Mouse (Mus musculus) megakaryocyte progenitor cell, adult 5-6 weeks (primary cell): ENCODE measurements at regions not wholly inside any gene's neighbourhood (a gene's known extent, or its start where the extent isn't known, plus 50 kb on each side); places are given as distances from the start of the nearest gene placed in this dataset.

Experiments used
- ATAC-seq: replicated peaks from 2 replicates; pipeline ENCODE4 v1.8.0; 2016; ENCODE audit warnings: mild to moderate bottlenecking, moderate TSS enrichment, inconsistent platforms; ENCODE audit not compliant: poor library complexity

DNA sequence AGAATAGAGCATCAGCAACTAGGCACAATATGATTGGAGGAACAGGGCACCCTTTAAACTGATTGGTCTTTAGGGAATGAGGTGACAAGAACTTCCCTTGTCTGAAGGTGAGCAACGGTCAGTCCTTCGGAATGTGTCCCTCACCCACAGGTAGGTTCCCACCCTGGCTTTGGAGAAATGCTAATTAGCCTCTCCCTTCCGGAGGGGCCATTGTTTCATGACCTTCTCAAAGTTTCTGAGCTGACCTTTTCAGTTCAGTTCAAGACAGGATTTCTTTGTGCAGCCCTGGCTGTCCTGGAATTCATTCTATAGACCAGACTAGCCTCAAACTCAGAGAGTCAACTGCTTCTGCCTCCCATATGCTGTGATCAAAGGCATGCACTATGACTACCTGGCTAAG, 53.5 kb upstream of the Klf9 start:
- no peak for ATAC-seq

DNA sequence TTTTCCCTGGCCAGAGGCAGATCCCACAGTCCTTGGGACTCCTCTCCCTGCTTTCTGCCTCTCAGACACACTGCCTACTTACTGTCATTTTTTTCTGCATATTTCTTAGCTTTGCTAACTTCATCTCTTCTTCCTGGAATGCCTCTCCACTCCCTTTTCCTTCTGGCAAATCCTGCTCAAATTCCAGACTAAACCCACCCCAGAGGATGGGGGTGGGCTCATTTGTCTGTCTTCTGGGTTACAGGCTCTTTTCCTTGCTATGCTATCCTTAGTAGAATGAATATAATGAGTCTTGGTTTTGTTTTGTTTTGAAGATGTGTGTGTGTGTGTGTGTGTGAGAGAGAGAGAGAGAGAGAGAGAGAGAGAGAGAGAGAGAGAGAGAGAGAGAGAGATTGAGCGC, 51.9 kb upstream of the Klf9 start:
- no peak for ATAC-seq

DNA sequence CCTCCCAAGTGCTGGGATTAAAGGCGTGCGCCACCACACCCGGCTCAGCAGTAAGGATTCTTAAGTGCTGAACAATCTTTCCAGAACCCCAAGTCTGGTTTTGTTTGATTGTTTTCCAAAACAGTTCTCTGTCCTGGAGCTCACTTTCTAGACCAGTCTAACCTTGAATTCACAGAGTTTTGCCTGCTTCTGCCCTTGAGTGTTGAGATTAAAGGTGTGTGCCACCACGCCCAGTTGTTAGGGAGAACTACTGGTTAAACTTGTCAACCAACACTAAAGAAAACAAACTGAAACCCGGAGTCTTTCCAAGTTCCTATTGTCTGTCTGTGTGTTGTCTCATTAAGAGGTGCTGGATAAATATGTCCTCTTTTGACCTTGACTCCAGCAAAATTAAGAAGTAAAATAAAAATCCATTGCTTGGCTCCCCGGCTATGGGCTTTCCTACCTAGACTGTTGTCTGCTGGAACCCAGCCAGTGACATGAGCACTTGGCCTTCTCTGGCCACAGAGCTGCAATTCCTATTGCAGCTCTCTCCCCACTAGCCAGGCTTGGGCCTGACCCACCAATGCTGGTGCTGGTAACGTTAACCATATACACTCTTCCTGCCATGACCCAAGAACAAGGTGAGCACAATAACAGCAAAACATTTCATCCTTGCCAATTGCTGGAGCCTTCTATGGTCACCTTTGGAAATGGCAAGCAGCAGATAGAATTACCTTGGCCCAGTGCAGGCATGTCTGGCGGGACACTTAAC, 51.1 kb upstream of the Klf9 start:
- ATAC-seq, result no peak
